Mouse (Mus musculus): Measurements from ENCODE around the gene Mcm3ap.

Mcm3ap gene

GRCm38 (mm10) chr10:76468203-76469162, at the start of gene Mcm3ap, which contains the start of gene Ybey:
Gene Mcm3ap, plus strand, starts transcription at chr10:76468927.
Gene Ybey, minus strand, starts transcription at chr10:76469114.
- peak; percentile 94 for DNase-seq (ENCODE audit: low read depth)

- peak; percentile 40 for DNase-seq (ENCODE audit: low read depth)
These were observed 43.1 kb upstream of the Mcm3ap start for GRCm38 (mm10) chr10:76425674-76426073.

GRCm38 (mm10) chr10:76433925-76434324, 34.8 kb upstream of the Mcm3ap start:
- DNase-seq (ENCODE audit: low read depth), result no peak

GRCm38 (mm10) chr10:76439107-76439890, 29.4 kb upstream of the Mcm3ap start:
- no peak for DNase-seq (ENCODE audit: low read depth)

- no peak for DNase-seq (ENCODE audit: low read depth)
These were observed 28.4 kb upstream of the Mcm3ap start, which contains the start of gene AC141477.1 for GRCm38 (mm10) chr10:76440281-76440680. Gene AC141477.1, minus strand, starts transcription at chr10:76440444.

- peak; percentile 98 for DNase-seq (ENCODE audit: low read depth)
These were observed 26.3 kb upstream of the Mcm3ap start, which contains the start of gene Pcnt for GRCm38 (mm10) chr10:76442178-76443088. Gene Pcnt, minus strand, starts transcription at chr10:76442786.

- DNase-seq (ENCODE audit: low read depth), result peak; percentile 31
These were observed 22.6 kb upstream of the Mcm3ap start for GRCm38 (mm10) chr10:76445996-76446681.

GRCm38 (mm10) chr10:76447406-76448229, 21.1 kb upstream of the Mcm3ap start:
- DNase-seq (ENCODE audit: low read depth), result no peak

- no peak for DNase-seq (ENCODE audit: low read depth)
These were observed 19.9 kb upstream of the Mcm3ap start, which contains the start of gene 2610028H24Rik for GRCm38 (mm10) chr10:76448851-76449250. Gene 2610028H24Rik, plus strand, starts transcription at chr10:76449081.

GRCm38 (mm10) chr10:76455289-76455688, 13.4 kb upstream of the Mcm3ap start:
- DNase-seq (ENCODE audit: low read depth), result peak; percentile 59

GRCm38 (mm10) chr10:76461255-76461654, 7.5 kb upstream of the Mcm3ap start:
- DNase-seq (ENCODE audit: low read depth), result no peak

GRCm38 (mm10) chr10:76462312-76462711, 6.4 kb upstream of the Mcm3ap start:
- no peak for DNase-seq (ENCODE audit: low read depth)

GRCm38 (mm10) chr10:76462721-76463120, 6.0 kb upstream of the Mcm3ap start:
- DNase-seq (ENCODE audit: low read depth), result no peak

GRCm38 (mm10) chr10:76473759-76474158, 5.0 kb downstream of the Mcm3ap start:
- no peak for DNase-seq (ENCODE audit: low read depth)

GRCm38 (mm10) chr10:76480851-76481250, 12.1 kb downstream of the Mcm3ap start:
- no peak for DNase-seq (ENCODE audit: low read depth)

GRCm38 (mm10) chr10:76481480-76481879, 12.8 kb downstream of the Mcm3ap start:
- no peak for DNase-seq (ENCODE audit: low read depth)

- DNase-seq (ENCODE audit: low read depth), result peak; percentile 70
These were observed 17.6 kb downstream of the Mcm3ap start for GRCm38 (mm10) chr10:76486302-76486701.

- DNase-seq (ENCODE audit: low read depth), result no peak
These were observed 19.5 kb downstream of the Mcm3ap start for GRCm38 (mm10) chr10:76488265-76488664.

GRCm38 (mm10) chr10:76489205-76489604, 20.5 kb downstream of the Mcm3ap start:
- DNase-seq (ENCODE audit: low read depth), result peak; percentile 22

- peak; percentile 45 for DNase-seq (ENCODE audit: low read depth)
These were observed 24.8 kb downstream of the Mcm3ap start for GRCm38 (mm10) chr10:76493527-76493926.

All from 416B (cell line).